Mouse (Mus musculus): ENCODE results near the gene Tppp3. TPM values are rescaled to one million over a fixed set of nuclear protein-coding genes. Genes with fewer than 3 reads are reported as not detected.

Tppp3 gene
- 3.1 and 3.2 TPM in 2 replicates for polyA plus RNA-seq (2014; fragmentation: Nextera tagmentation; extraction: Ambion mirVana)

- H3K4me3 ChIP-seq (ENCODE audit: low read depth, low read length) = peak within 1 kb of the TSS; percentile 32
- 0 out of 2 replicates have a peak within 1 kb of the TSS, but pooled peaks have one; percentile 26 for H3K9ac ChIP-seq (ENCODE audit: low read depth, low read length)
- no peaks in the 10 kb centered on the region for H3K9me3 ChIP-seq (ENCODE audit: control insufficient read depth, low read length)
- H3K27me3 ChIP-seq (replicated peaks; ENCODE audit: control insufficient read depth, insufficient read depth, low read length) = peaks cover 56% of the 10 kb centered on the region
- peak within 1 kb of the TSS; percentile 56 for H3K4me2 ChIP-seq
- H3K36me3 ChIP-seq (ENCODE audit: control insufficient read depth, insufficient read depth, low read length) = no peaks in the 10 kb centered on the region
- peak; percentile 83 for ATAC-seq (replicated peaks; ENCODE audit: low FRiP score)
- H3K4me1 ChIP-seq (replicated peaks; ENCODE audit: control insufficient read depth, insufficient read depth, low read length) = peaks cover 41% of the 10 kb centered on the region
- 5% methylated on average over 25 of the region's 25 CpGs for whole genome bisulfite sequencing
- H3K27ac ChIP-seq (ENCODE audit: low read depth, low read length) = no peak within 1 kb of the TSS
- peak; percentile 87 for DNase-seq (ENCODE audit: low spot score)
These were observed at the start of gene Tppp3 for GRCm38 (mm10) chr8:105471314-105472015. Gene Tppp3 (minus strand): TSS chr8:105471526.

GRCm38 (mm10) chr8:105521061-105521460 is 49.7 kb upstream of the Tppp3 start:
- Histone ChIP-seq H3K4me1 (replicated peaks; ENCODE audit: control insufficient read depth, insufficient read depth, low read length) (peaks cover 50% of the 10 kb centered on the region), H3K9me3 (ENCODE audit: control insufficient read depth, low read length) (no peaks in the 10 kb centered on the region), H3K27me3 (replicated peaks; ENCODE audit: control insufficient read depth, insufficient read depth, low read length) (peaks cover 36% of the 10 kb centered on the region), H3K9ac (ENCODE audit: low read depth, low read length) (peak overlapping the region; percentile 39; the same call in 1 of the 2 replicates), H3K4me2 (peak overlapping the region; percentile 87), H3K4me3 (ENCODE audit: low read depth, low read length) (peak overlapping the region; percentile 56; the same call in 1 of the 2 replicates), H3K27ac (ENCODE audit: low read depth, low read length) (peak overlapping the region; percentile 67), H3K36me3 (ENCODE audit: control insufficient read depth, insufficient read depth, low read length) (peaks cover 8% of the 10 kb centered on the region)
- ATAC-seq (replicated peaks; ENCODE audit: low FRiP score) (peak; percentile 37; the same call in 1 of the 2 replicates), DNase-seq (ENCODE audit: low spot score) (no peak)
- 5% methylated on average over 3 of the region's 3 CpGs for WGBS

GRCm38 (mm10) chr8:105520521-105520920 is 49.2 kb upstream of the Tppp3 start:
- Histone ChIP-seq H3K27ac (ENCODE audit: low read depth, low read length) (peak overlapping the region; percentile 67), H3K36me3 (ENCODE audit: control insufficient read depth, insufficient read depth, low read length) (peaks cover 8% of the 10 kb centered on the region), H3K27me3 (replicated peaks; ENCODE audit: control insufficient read depth, insufficient read depth, low read length) (peaks cover 37% of the 10 kb centered on the region), H3K9me3 (ENCODE audit: control insufficient read depth, low read length) (no peaks in the 10 kb centered on the region), H3K4me3 (ENCODE audit: low read depth, low read length) (peak overlapping the region; percentile 56; the same call in 1 of the 2 replicates), H3K4me1 (replicated peaks; ENCODE audit: control insufficient read depth, insufficient read depth, low read length) (peaks cover 51% of the 10 kb centered on the region), H3K4me2 (peak overlapping the region; percentile 87), H3K9ac (ENCODE audit: low read depth, low read length) (peak overlapping the region; percentile 39; the same call in 1 of the 2 replicates)
- no peak for DNase-seq (ENCODE audit: low spot score)
- ATAC-seq (replicated peaks; ENCODE audit: low FRiP score) = no peak
- WGBS = 39% methylated on average over 5 of the region's 5 CpGs

- Histone ChIP-seq H3K9ac (ENCODE audit: low read depth, low read length) (peak overlapping the region; percentile 60), H3K4me1 (replicated peaks; ENCODE audit: control insufficient read depth, insufficient read depth, low read length) (peaks cover 51% of the 10 kb centered on the region), H3K4me3 (ENCODE audit: low read depth, low read length) (peak overlapping the region; percentile 56), H3K36me3 (ENCODE audit: control insufficient read depth, insufficient read depth, low read length) (peaks cover 5% of the 10 kb centered on the region; the same call in 1 of the 2 replicates), H3K9me3 (ENCODE audit: control insufficient read depth, low read length) (no peaks in the 10 kb centered on the region), H3K27ac (ENCODE audit: low read depth, low read length) (peak overlapping the region; percentile 14; the same call in 1 of the 2 replicates), H3K4me2 (peak overlapping the region; percentile 87), H3K27me3 (replicated peaks; ENCODE audit: control insufficient read depth, insufficient read depth, low read length) (peaks cover 37% of the 10 kb centered on the region)
- WGBS = 16% methylated on average over 2 of the region's 2 CpGs
- ATAC-seq (replicated peaks; ENCODE audit: low FRiP score) (no peak), DNase-seq (ENCODE audit: low spot score) (no peak)
These were observed 48.3 kb upstream of the Tppp3 start for GRCm38 (mm10) chr8:105519591-105519990.

- peaks cover 37% of the 10 kb centered on the region for H3K27me3 ChIP-seq (replicated peaks; ENCODE audit: control insufficient read depth, insufficient read depth, low read length)
- H3K9me3 ChIP-seq (ENCODE audit: control insufficient read depth, low read length) = no peaks in the 10 kb centered on the region
- H3K27ac ChIP-seq (ENCODE audit: low read depth, low read length) = peak within 1 kb of the TSS; percentile 14; the same call in 1 of the 2 replicates
- H3K4me3 ChIP-seq (ENCODE audit: low read depth, low read length) = peak within 1 kb of the TSS; percentile 56
- WGBS = 1% methylated on average over 67 of the region's 68 CpGs
- DNase-seq (ENCODE audit: low spot score) (peak; percentile 77), ATAC-seq (replicated peaks; ENCODE audit: low FRiP score) (peak; percentile 78)
- H3K4me1 ChIP-seq (replicated peaks; ENCODE audit: control insufficient read depth, insufficient read depth, low read length) = peaks cover 51% of the 10 kb centered on the region
- peak within 1 kb of the TSS; percentile 87 for H3K4me2 ChIP-seq
- peaks cover 4% of the 10 kb centered on the region; the same call in 1 of the 2 replicates for H3K36me3 ChIP-seq (ENCODE audit: control insufficient read depth, insufficient read depth, low read length)
- H3K9ac ChIP-seq (ENCODE audit: low read depth, low read length) = peak within 1 kb of the TSS; percentile 60
These were observed 47.3 kb upstream of the Tppp3 start, which contains the start of gene Hsd11b2 for GRCm38 (mm10) chr8:105518436-105519313. Gene Hsd11b2 (plus strand): TSS chr8:105518755.

GRCm38 (mm10) chr8:105517346-105517745 is 46.0 kb upstream of the Tppp3 start:
- 38% methylated on average over 8 of the region's 8 CpGs for WGBS
- ATAC-seq (replicated peaks; ENCODE audit: low FRiP score) = no peak
- Histone ChIP-seq H3K4me1 (replicated peaks; ENCODE audit: control insufficient read depth, insufficient read depth, low read length) (peaks cover 39% of the 10 kb centered on the region), H3K36me3 (ENCODE audit: control insufficient read depth, insufficient read depth, low read length) (no peaks in the 10 kb centered on the region), H3K4me3 (ENCODE audit: low read depth, low read length) (no peak overlapping the region), H3K27me3 (replicated peaks; ENCODE audit: control insufficient read depth, insufficient read depth, low read length) (peaks cover 37% of the 10 kb centered on the region), H3K9me3 (ENCODE audit: control insufficient read depth, low read length) (no peaks in the 10 kb centered on the region), H3K4me2 (no peak overlapping the region), H3K27ac (ENCODE audit: low read depth, low read length) (no peak overlapping the region), H3K9ac (ENCODE audit: low read depth, low read length) (no peak overlapping the region)
- DNase-seq (ENCODE audit: low spot score) = no peak

- peak overlapping the region; percentile 46 for H3K4me2 ChIP-seq
These were observed 44.8 kb upstream of the Tppp3 start for GRCm38 (mm10) chr8:105516018-105516645.

GRCm38 (mm10) chr8:105514656-105515055 is 43.3 kb upstream of the Tppp3 start:
- WGBS = 68% methylated on average over 5 of the region's 5 CpGs
- peaks cover 34% of the 10 kb centered on the region for H3K27me3 ChIP-seq (replicated peaks; ENCODE audit: control insufficient read depth, insufficient read depth, low read length)
- no peak for ATAC-seq (replicated peaks; ENCODE audit: low FRiP score)

More at GRCm38 (mm10) chr8:105516018-105516645, 44.8 kb upstream of the Tppp3 start:
- DNase-seq (ENCODE audit: low spot score) (peak; percentile 78), ATAC-seq (replicated peaks; ENCODE audit: low FRiP score) (0 out of 2 replicates have a peak, but pooled peaks have one; percentile 35)
- peaks cover 32% of the 10 kb centered on the region for H3K4me1 ChIP-seq (replicated peaks; ENCODE audit: control insufficient read depth, insufficient read depth, low read length)
- H3K27ac ChIP-seq (ENCODE audit: low read depth, low read length) = no peak overlapping the region
- H3K9me3 ChIP-seq (ENCODE audit: control insufficient read depth, low read length) = no peaks in the 10 kb centered on the region
- H3K4me3 ChIP-seq (ENCODE audit: low read depth, low read length) = no peak overlapping the region
- no peak overlapping the region for H3K9ac ChIP-seq (ENCODE audit: low read depth, low read length)
- WGBS = 11% methylated on average over 12 of the region's 12 CpGs
- peaks cover 37% of the 10 kb centered on the region for H3K27me3 ChIP-seq (replicated peaks; ENCODE audit: control insufficient read depth, insufficient read depth, low read length)
- H3K36me3 ChIP-seq (ENCODE audit: control insufficient read depth, insufficient read depth, low read length) = no peaks in the 10 kb centered on the region

More at GRCm38 (mm10) chr8:105514656-105515055, 43.3 kb upstream of the Tppp3 start:
- Histone ChIP-seq H3K4me1 (replicated peaks; ENCODE audit: control insufficient read depth, insufficient read depth, low read length) (peaks cover 28% of the 10 kb centered on the region), H3K27ac (ENCODE audit: low read depth, low read length) (no peak overlapping the region), H3K4me2 (no peak overlapping the region), H3K9me3 (ENCODE audit: control insufficient read depth, low read length) (no peaks in the 10 kb centered on the region), H3K9ac (ENCODE audit: low read depth, low read length) (no peak overlapping the region), H3K4me3 (ENCODE audit: low read depth, low read length) (no peak overlapping the region), H3K36me3 (ENCODE audit: control insufficient read depth, insufficient read depth, low read length) (no peaks in the 10 kb centered on the region)
- DNase-seq (ENCODE audit: low spot score) = no peak

All from liver, embryonic 11.5 days (tissue).